Mouse (Mus musculus) embryonic fibroblast, embryonic 13.5 days (primary cell): ENCODE measurements around the gene Coro2a.

ENCODE experiments used
- CTCF ChIP-seq: IDR thresholded peaks from 2 replicates; pipeline ENCODE4 v1.5.1; 2011; ENCODE audit warnings: mild to moderate bottlenecking, control low read depth, low read length, moderate library complexity, borderline replicate concordance; ENCODE audit not compliant: insufficient read depth
- POLR2A ChIP-seq: IDR thresholded peaks from 2 replicates; pipeline ENCODE4 v1.6.1; 2011; ENCODE audit warnings: low read depth, mild to moderate bottlenecking, control low read depth, low read length, moderate library complexity

- no peak for TF ChIP-seq POLR2A
- no peak for TF ChIP-seq CTCF
Observed at GRCm38 (mm10) chr4:46556933-46557332, 45.1 kb downstream of the Coro2a start.
